Mouse (Mus musculus) right cerebral cortex, postnatal 25 days (tissue): ENCODE measurements around the gene Olfr1371.
"Not testable (repeated sequence)": the region's sequence is repeated elsewhere in the genome, so short reads cannot be mapped to it uniquely, and the experiment has no call there.

ENCODE experiments used
- DNase-seq: peaks from one replicate; pipeline ENCODE4 v3.0.0; 2022

The Olfr1371 gene

GRCm38 (mm10) chr11:52223968-52224682 is 10.3 kb upstream of the Olfr1371 start:
- no peak for DNase-seq

- DNase-seq, result no peak
Observed at GRCm38 (mm10) chr11:52222891-52223290, 9.1 kb upstream of the Olfr1371 start.

GRCm38 (mm10) chr11:52221921-52222320 is 8.1 kb upstream of the Olfr1371 start:
- DNase-seq, result not testable (repeated sequence)

- peak; percentile 59 for DNase-seq
Observed at GRCm38 (mm10) chr11:52220282-52220681, 6.5 kb upstream of the Olfr1371 start.

DNA sequence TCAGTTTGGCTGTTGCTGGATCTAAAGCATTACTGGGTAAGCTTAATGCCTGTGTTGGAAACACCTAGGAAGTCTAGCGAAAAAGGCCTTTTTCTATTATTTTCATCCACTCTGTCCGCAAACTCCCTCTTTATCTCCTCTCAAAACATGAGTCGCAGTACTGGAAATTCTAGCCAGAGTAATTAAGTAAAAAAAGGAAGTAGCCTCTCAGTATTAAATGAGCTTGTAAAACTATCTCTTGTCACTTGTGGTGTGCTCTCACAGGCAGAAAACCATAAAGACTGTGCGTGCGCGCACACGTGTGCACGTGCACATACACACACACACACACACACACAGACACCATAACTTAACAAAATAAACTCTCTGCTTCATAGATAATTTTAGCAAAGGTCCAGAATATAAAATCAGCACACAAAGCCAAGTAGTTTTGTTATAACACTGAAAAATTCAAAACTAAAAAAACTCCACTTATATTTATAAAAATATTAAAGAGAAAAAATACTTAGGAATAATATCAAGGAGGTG is 17.2 kb downstream of the Olfr1371 start:
- DNase-seq, result not testable (repeated sequence)

DNA sequence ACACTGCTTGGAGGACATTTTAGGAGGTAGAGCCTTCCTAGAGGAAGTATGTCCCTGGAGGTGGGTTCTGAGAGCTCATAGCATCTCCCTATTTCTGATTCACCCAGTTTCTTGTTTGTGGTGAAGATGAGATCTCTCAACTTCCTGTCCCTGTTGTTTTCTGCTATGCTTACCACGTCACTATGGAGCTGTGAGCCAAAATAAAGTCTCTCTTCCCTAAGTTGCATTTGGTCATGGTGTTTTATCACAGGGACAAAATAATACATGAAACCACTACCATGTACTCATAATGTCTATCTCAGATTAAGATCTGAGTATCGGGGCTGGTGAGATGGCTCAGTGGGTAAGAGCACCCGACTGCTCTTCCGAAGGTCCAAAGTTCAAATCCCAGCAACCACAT is 33.1 kb downstream of the Olfr1371 start:
- not testable (repeated sequence) for DNase-seq

DNA sequence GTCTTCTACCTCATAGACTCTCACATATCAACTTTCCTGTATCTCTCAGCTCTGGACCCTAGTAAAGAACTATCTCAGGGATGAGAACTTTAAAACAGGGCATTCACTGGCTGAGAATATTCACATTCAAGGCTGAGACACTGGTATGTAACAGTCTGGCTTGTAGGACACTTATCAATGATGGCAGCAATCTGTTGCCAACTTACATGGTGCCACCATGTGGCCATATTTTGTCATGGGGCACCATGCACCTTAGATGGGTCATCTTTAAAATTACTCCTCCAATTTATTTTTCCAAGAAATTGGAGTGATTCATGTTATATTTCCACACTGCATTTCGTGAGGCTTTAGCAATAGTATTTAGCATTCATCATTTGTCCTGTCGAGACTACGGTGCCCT is 33.9 kb downstream of the Olfr1371 start:
- DNase-seq, result not testable (repeated sequence)

GRCm38 (mm10) chr11:52168461-52168860 is 45.3 kb downstream of the Olfr1371 start:
- no peak for DNase-seq

- not testable (repeated sequence) for DNase-seq
Observed at GRCm38 (mm10) chr11:52167901-52168302, 45.9 kb downstream of the Olfr1371 start.

GRCm38 (mm10) chr11:52167126-52167525 is 46.7 kb downstream of the Olfr1371 start:
- no peak for DNase-seq

GRCm38 (mm10) chr11:52163926-52164325 is 49.9 kb downstream of the Olfr1371 start:
- DNase-seq, result no peak
